Mouse (Mus musculus): Measurements from ENCODE around the gene Ntf3. TPM values are rescaled to one million over a fixed set of nuclear protein-coding genes. Genes with fewer than 3 reads are reported as not detected.

The Ntf3 gene
- total RNA-seq (2023) = not detected

DNA sequence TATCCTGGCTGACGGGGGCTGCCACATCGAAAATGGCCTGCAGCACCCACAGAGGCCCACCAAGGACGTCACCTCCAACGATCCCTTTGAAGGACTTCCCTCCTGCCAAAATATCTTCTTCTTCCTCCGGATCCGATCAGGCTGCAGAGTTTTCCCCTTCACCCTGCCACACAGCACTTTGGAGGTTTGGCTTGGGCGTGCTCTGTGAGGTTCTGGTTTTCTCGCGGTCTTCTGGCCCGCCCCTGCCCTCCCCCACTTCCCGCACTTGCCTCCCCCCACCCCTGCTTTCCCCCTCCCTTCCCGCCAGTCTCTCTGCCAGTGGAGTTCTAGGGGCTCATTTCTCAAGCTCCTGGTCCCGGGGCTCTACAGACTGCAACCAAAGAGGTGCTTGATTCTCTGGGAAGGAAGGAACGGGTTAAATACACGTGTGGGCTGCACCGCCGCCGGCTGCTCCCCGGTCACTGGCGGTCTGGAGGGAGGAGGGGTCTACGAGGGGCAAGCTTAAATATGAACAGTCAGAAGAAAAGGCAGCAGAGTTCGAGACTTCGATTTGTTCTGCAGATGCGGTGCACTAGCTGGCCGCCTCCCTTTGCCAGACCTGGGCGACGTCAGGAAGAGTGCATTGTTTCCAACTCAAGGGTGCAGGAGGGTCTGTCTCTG is at the start of gene Ntf3:
Gene Ntf3 (minus strand): TSS at position 363 of the 660 bp plus-strand sequence.

